Mouse (Mus musculus) kidney, postnatal 0 days (tissue): ENCODE measurements around the gene Actl6a. TPM values are rescaled to one million over a fixed set of nuclear protein-coding genes. Genes with fewer than 3 reads are reported as not detected.

Experiments used
- ATAC-seq: fragments of 200-750 bp; cut with Nextera tagmentation; replicated peaks from 2 replicates; pipeline ENCODE4 v1.8.0; 2017; ENCODE audit warnings: low read depth, moderate number of reproducible peaks, moderate TSS enrichment, moderate library complexity; ENCODE audit not compliant: low FRiP score
- DNase-seq: peaks from one replicate; pipeline ENCODE4 v3.0.0-alpha.2; 2016; ENCODE audit warnings: low spot score
- H3K27ac ChIP-seq: fragments of 300-500 bp; sonication (generic); 2 replicates; pipeline ENCODE4 v1.5.1; 2014; ENCODE audit warnings: mild to moderate bottlenecking
- H3K27me3 ChIP-seq: fragments of 300-500 bp; sonication (generic); 2 replicates; pipeline ENCODE4 v1.6.1; 2014; ENCODE audit warnings: low read length, mixed read lengths; ENCODE audit not compliant: insufficient read depth
- H3K36me3 ChIP-seq: fragments of 300-500 bp; sonication (generic); 2 replicates; pipeline ENCODE4 v1.6.1; 2014; ENCODE audit warnings: low read length, mixed read lengths; ENCODE audit not compliant: insufficient read depth
- H3K4me1 ChIP-seq: fragments of 300-500 bp; sonication (generic); replicated peaks from 2 replicates; pipeline ENCODE4 v1.6.1; 2014; ENCODE audit warnings: antibody characterized with exemption, low read length, mixed read lengths; ENCODE audit not compliant: insufficient read depth
- H3K4me2 ChIP-seq: fragments of 300-500 bp; sonication (generic); 2 replicates; pipeline ENCODE4 v1.6.1; 2014; ENCODE audit warnings: mild to moderate bottlenecking, low read length, moderate library complexity, mixed read lengths
- H3K4me3 ChIP-seq: fragments of 300-500 bp; sonication (generic); replicated peaks from 2 replicates; pipeline ENCODE4 v1.5.1; 2014; ENCODE audit warnings: low read depth, low read length
- H3K9ac ChIP-seq: fragments of 300-500 bp; sonication (generic); 2 replicates; pipeline ENCODE4 v1.6.1; 2014; ENCODE audit warnings: low read depth, low read length
- H3K9me3 ChIP-seq: fragments of 300-500 bp; sonication (generic); replicated peaks from 2 replicates; pipeline ENCODE4 v1.6.1; 2016; ENCODE audit warnings: low read length, inconsistent platforms, mixed read lengths
- CTCF ChIP-seq: IDR thresholded peaks from 2 replicates; pipeline ENCODE4 v1.5.1; 2016; ENCODE audit warnings: antibody characterized with exemption, low read depth, mild to moderate bottlenecking, moderate library complexity
- WGBS: fragments of 180-500 bp; shearing (Covaris S2); extraction: QIAGEN DNeasy Blood & Tissue Kit; methylation state at CpG from one replicate; pipeline ENCODE4 v1.1.7; 2014; 5-methylcytosine and 5-hydroxymethylcytosine counted together
- polyA plus RNA-seq: library from polyadenylated mRNA; unstranded; fragments of >200 nt; fragmentation: Nextera tagmentation; extraction: Ambion mirVana; gene quantifications from 2 replicates; pipeline ENCODE4 v1.2.1, GENCODE M21; 2015

Actl6a gene
- polyA plus RNA-seq, 1 experiment from 2014 or later: 121 TPM

DNA sequence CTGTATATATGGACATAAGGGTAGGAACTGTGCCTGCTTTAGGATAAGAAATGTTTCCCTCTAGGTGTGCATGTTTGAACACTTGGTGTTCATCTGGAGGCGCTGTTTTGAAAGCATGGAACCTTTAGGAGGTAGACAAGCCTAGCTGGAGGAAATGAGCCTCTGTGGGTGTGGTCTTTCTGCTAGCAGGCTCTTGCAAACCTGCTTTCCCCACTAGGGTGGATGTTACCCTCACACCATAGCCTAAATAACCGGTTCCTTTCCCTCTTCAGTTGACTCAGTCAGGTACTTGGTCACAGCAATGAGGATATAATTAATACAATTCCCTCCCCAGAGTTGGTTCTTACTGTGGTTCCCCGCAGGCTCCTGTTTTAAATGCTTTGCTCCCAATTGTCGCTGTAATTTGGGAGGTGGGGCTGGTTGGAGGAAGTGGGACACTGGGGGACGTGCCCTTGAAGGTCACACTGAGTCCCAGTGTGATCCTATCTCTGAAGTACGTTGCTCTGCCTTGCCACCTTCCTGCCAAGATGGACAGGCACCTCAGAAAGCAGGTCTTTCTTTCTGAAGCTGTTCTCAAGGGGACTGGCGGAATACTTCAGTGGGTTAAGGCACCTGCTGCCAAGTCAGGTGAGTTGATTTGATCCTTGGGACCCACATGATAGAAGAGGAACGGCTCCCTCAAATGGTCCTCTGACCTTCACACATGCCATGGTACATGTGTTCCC, 45.1 kb upstream of the Actl6a start:
- TF ChIP-seq CTCF: no peak
- Histone ChIP-seq H3K4me3 (no peak overlapping the region), H3K36me3 (no peaks in the 10 kb centered on the region), H3K4me2 (no peak overlapping the region), H3K9ac (no peak overlapping the region), H3K27ac (no peak overlapping the region), H3K27me3 (no peaks in the 10 kb centered on the region), H3K9me3 (no peaks in the 10 kb centered on the region), H3K4me1 (no peaks in the 10 kb centered on the region)
- no peak for DNase-seq
- ATAC-seq: no peak
- 60% methylated on average over 8 of the region's 8 CpGs for WGBS

DNA sequence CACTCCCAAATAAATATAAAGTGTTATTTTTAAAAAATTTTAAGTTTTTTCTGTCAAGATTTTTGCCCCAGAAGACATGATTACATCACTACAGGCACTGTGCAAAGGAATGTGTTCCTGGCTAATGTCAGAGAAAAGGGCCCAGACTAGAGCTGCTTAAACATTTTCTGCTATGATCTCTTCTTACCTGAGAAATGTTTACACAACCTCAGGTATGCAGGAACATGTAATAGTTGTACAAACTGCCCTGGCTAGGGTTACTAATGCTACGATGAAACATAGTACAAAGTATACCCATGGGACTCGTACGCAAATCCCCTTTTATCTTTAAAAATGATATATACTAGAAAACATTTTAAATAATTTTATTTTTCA, 44.6 kb upstream of the Actl6a start:
- Histone ChIP-seq H3K36me3 (no peaks in the 10 kb centered on the region), H3K27ac (no peak overlapping the region), H3K27me3 (no peaks in the 10 kb centered on the region), H3K4me1 (no peaks in the 10 kb centered on the region), H3K9ac (no peak overlapping the region), H3K4me2 (no peak overlapping the region), H3K4me3 (no peak overlapping the region), H3K9me3 (no peaks in the 10 kb centered on the region)
- WGBS: 83% methylated on average over 3 of the region's 3 CpGs
- DNase-seq (no peak), ATAC-seq (no peak)
- no peak for TF ChIP-seq CTCF

DNA sequence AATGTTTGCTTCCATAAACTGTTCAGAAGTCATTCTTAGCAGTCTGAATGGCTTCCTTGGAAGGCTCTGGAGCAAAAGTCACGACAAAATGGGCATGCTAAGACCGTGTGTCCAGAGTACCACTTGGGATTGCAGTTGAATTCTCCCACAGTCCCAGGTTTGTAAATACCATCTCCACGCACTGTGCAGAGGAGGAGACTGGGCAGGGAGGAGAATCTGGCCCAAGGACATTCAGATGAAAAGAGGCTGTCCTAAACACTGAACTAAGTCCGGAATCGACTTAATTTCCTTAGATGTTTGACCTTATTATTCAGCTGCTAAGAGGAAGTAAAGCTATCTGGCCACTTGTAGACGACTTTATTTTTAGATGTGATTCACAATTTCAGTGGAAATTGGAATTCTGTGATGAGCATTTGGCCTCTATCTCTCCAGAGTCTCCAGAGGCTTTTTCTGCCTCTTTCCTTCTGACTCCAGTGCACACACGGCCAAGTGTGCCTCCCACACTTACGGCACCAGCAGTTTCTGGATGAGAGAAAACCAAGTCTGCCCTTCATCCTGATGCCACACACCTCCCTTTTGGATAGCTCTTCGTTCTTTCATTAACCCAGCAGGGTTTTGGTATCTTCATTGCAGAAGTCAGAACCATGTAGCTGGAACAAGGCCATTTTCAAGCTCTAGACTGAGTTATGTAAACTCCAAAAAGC, 37.7 kb upstream of the Actl6a start:
- Histone ChIP-seq H3K36me3 (no peaks in the 10 kb centered on the region), H3K9me3 (no peaks in the 10 kb centered on the region), H3K9ac (no peak overlapping the region), H3K4me1 (peaks cover 8% of the 10 kb centered on the region; the same call in 1 of the 2 replicates), H3K4me3 (no peak overlapping the region), H3K4me2 (peak overlapping the region; percentile 1; the same call in 1 of the 2 replicates), H3K27ac (peak overlapping the region; percentile 60; the same call in 1 of the 2 replicates), H3K27me3 (no peaks in the 10 kb centered on the region)
- no peak for TF ChIP-seq CTCF
- no peak for ATAC-seq
- WGBS: 52% methylated on average over 9 of the region's 9 CpGs
- DNase-seq: peak; percentile 28

DNA sequence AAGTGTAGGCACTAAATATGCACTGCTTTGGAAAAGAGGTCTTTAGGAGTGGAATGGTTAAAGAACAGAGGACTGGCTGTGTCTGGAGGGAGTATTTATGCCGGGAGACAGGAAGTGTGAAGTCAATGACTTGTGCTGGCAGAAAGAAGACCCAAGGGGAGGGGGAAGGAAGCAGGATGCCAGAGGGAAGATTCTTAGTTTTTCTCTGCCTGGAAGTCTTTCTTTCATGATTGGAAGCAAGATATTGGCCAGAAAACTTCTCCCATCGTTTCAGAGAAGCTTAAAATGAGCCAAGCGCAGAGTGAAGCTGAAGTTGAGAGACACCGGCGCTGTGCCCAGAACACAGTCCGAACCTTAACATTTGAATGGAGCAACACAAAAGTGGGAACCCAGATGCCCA, 36.9 kb upstream of the Actl6a start:
- ATAC-seq (no peak), DNase-seq (peak; percentile 76)
- 61% methylated on average over 6 of the region's 6 CpGs for WGBS
- no peak for TF ChIP-seq CTCF
- H3K4me2 ChIP-seq: peak overlapping the region; percentile 1; the same call in 1 of the 2 replicates
- peak overlapping the region; percentile 60; the same call in 1 of the 2 replicates for H3K27ac ChIP-seq
- H3K4me3 ChIP-seq: no peak overlapping the region
- no peaks in the 10 kb centered on the region for H3K36me3 ChIP-seq
- no peaks in the 10 kb centered on the region for H3K9me3 ChIP-seq
- peaks cover 8% of the 10 kb centered on the region; the same call in 1 of the 2 replicates for H3K4me1 ChIP-seq
- H3K9ac ChIP-seq: no peak overlapping the region
- no peaks in the 10 kb centered on the region for H3K27me3 ChIP-seq

DNA sequence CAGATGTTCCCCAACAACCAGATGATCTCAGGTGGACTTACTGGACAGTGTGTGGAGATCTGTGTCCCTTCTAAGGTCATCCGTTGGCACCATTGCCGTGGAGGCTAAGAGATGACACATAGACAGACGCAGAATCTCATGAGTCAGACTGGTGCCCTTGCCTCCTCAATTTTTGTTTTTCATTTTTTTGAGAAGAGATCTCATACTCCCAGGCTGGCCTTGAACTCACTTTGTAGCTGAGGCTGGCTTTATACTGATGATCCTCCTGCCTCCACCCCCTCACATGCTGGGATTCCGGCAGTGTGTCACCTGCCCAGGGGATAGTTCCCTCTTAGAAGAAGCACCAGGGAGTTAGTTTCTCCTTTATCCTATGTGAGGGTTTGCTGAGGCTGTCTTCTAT, 35.9 kb upstream of the Actl6a start:
- no peak for DNase-seq
- Histone ChIP-seq H3K27me3 (no peaks in the 10 kb centered on the region), H3K4me2 (no peak overlapping the region), H3K4me3 (no peak overlapping the region), H3K27ac (no peak overlapping the region), H3K36me3 (no peaks in the 10 kb centered on the region), H3K4me1 (peaks cover 8% of the 10 kb centered on the region; the same call in 1 of the 2 replicates), H3K9ac (no peak overlapping the region), H3K9me3 (no peaks in the 10 kb centered on the region)
- no peak for ATAC-seq
- WGBS: 97% methylated on average over 4 of the region's 4 CpGs
- TF ChIP-seq CTCF: no peak

DNA sequence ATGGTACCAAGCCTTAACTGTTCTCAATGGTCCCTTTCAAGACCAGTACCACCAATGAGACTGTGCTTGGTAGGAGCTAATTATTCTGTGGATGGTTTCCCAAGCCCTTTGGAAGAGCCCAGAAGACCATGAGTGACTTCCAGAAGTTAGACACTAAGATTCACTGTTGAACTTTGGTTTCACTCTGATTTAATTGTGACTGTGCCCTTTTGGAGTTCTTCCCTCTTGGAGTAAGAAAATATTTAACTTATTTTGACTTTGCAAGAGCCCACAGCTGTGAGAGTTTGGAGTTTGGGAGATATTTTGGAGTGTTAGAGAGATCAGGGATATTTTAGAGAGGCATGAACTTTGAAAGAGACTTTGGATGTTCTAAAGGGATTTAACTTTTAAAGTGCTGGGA, 32.9 kb upstream of the Actl6a start:
- no peaks in the 10 kb centered on the region for H3K9me3 ChIP-seq
- ATAC-seq (no peak), DNase-seq (peak; percentile 13)
- TF ChIP-seq CTCF: no peak
- H3K9ac ChIP-seq: no peak overlapping the region
- H3K4me1 ChIP-seq: peaks cover 8% of the 10 kb centered on the region; the same call in 1 of the 2 replicates
- H3K4me2 ChIP-seq: no peak overlapping the region
- no peak overlapping the region for H3K4me3 ChIP-seq
- H3K27ac ChIP-seq: no peak overlapping the region
- no peaks in the 10 kb centered on the region for H3K36me3 ChIP-seq
- no peaks in the 10 kb centered on the region for H3K27me3 ChIP-seq
